Mouse (Mus musculus) lung, embryonic 14.5 days (tissue): ENCODE measurements around the gene Thg1l. TPM values are rescaled to one million over a fixed set of nuclear protein-coding genes. Genes with fewer than 3 reads are reported as not detected.

ENCODE experiments used
- ATAC-seq: fragments of 200-750 bp; cut with Nextera tagmentation; 2 replicates; pipeline ENCODE4 v1.8.0; 2017; ENCODE audit warnings: mild to moderate bottlenecking, moderate TSS enrichment, moderate library complexity; ENCODE audit not compliant: insufficient read depth
- DNase-seq: peaks from one replicate; pipeline ENCODE4 v3.0.0-alpha.2; 2015
- H3K27ac ChIP-seq: fragments of 300-500 bp; sonication (generic); 2 replicates; pipeline ENCODE4 v1.5.1; 2014; ENCODE audit warnings: low read depth, mild to moderate bottlenecking, moderate library complexity
- H3K27me3 ChIP-seq: fragments of 300-500 bp; sonication (generic); 2 replicates; pipeline ENCODE4 v1.6.1; 2014; ENCODE audit warnings: low read length, control low read depth; ENCODE audit not compliant: insufficient read depth
- H3K36me3 ChIP-seq: fragments of 300-500 bp; sonication (generic); 2 replicates; pipeline ENCODE4 v1.6.1; 2014; ENCODE audit warnings: control low read depth; ENCODE audit not compliant: insufficient read depth
- H3K4me1 ChIP-seq: fragments of 300-500 bp; sonication (generic); 2 replicates; pipeline ENCODE4 v1.6.1; 2014; ENCODE audit warnings: antibody characterized with exemption, control low read depth; ENCODE audit not compliant: insufficient read depth
- H3K4me2 ChIP-seq: fragments of 300-500 bp; sonication (generic); 2 replicates; pipeline ENCODE4 v1.6.1; 2014; ENCODE audit warnings: mild to moderate bottlenecking
- H3K4me3 ChIP-seq: fragments of 300-500 bp; sonication (generic); 2 replicates; pipeline ENCODE4 v1.5.1; 2014; ENCODE audit warnings: low read depth, low read length
- H3K9ac ChIP-seq: fragments of 300-500 bp; sonication (generic); 2 replicates; pipeline ENCODE4 v1.6.1; 2014
- H3K9me3 ChIP-seq: fragments of 300-500 bp; sonication (generic); 2 replicates; pipeline ENCODE4 v1.6.1; 2016; ENCODE audit warnings: low read depth, low read length, control low read depth
- CTCF ChIP-seq: IDR thresholded peaks from 2 replicates; pipeline ENCODE4 v1.5.1; 2016; ENCODE audit warnings: antibody characterized with exemption, low read depth
- WGBS: fragments of 180-500 bp; shearing (Covaris S2); extraction: QIAGEN DNeasy Blood & Tissue Kit; methylation state at CpG from one replicate; pipeline ENCODE4 v1.1.7; 2014; 5-methylcytosine and 5-hydroxymethylcytosine counted together
- polyA plus RNA-seq: library from polyadenylated mRNA; unstranded; fragments of >200 nt; fragmentation: Nextera tagmentation; extraction: Ambion mirVana; gene quantifications from 2 replicates; pipeline ENCODE4 v1.2.1, GENCODE M21; 2014

Gene Thg1l
- polyA plus RNA-seq, 1 experiment from 2014 or later, result 11.6 TPM

DNA sequence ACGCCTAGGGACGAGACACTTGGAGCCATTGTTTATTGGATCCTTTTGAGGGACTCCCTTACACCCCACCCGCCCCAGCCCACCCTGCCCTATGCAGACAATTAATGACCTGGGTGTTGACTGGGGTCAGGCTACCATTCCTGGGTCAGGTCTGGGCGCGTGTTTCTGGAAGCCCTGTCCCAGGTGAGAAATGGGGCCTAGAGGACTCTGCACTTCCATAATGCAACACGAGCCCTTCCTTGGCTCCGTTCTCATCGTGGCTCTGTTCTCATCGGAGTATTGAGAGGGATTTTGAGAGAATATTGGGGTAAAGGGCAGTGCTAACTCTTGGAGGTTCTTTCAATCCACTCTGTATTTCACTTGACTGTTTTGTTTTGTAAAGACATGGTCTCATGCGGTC lies 39.1 kb downstream of the Thg1l start:
- Histone ChIP-seq H3K4me2 (no peak overlapping the region), H3K36me3 (peaks cover 14% of the 10 kb centered on the region), H3K27me3 (no peaks in the 10 kb centered on the region), H3K27ac (no peak overlapping the region), H3K9me3 (no peaks in the 10 kb centered on the region), H3K4me3 (no peak overlapping the region), H3K9ac (no peak overlapping the region), H3K4me1 (no peaks in the 10 kb centered on the region)
- no peak for DNase-seq
- WGBS, result 78% methylated on average over 10 of the region's 10 CpGs
- no peak for TF ChIP-seq CTCF
- ATAC-seq, result no peak

DNA sequence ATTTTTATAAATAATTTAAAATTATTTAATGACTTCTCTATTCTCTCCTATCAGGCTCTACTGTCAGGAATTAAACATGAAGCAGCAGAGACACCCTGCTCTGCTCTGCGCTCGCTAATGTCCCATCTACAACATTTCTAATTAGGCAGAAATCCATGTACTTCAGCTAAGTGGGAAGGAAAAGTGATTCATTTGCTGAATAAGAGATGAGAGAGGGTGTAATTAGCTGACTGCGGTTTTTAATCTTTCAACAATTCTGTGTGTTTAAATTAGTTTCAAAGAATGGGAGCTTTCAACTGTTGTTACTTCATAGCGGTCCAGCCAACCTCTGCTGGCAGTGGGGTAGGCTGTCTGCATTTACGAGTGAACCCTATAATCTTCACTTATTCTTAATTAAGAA lies 44.6 kb downstream of the Thg1l start:
- H3K27ac ChIP-seq, result no peak overlapping the region
- H3K4me3 ChIP-seq, result no peak overlapping the region
- no peaks in the 10 kb centered on the region for H3K9me3 ChIP-seq
- ATAC-seq (no peak), DNase-seq (no peak)
- peaks cover 64% of the 10 kb centered on the region for H3K36me3 ChIP-seq
- WGBS, result 90% methylated on average over 5 of the region's 5 CpGs
- TF ChIP-seq CTCF, result no peak
- H3K9ac ChIP-seq, result no peak overlapping the region
- no peak overlapping the region for H3K4me2 ChIP-seq
- H3K4me1 ChIP-seq, result no peaks in the 10 kb centered on the region
- H3K27me3 ChIP-seq, result no peaks in the 10 kb centered on the region

DNA sequence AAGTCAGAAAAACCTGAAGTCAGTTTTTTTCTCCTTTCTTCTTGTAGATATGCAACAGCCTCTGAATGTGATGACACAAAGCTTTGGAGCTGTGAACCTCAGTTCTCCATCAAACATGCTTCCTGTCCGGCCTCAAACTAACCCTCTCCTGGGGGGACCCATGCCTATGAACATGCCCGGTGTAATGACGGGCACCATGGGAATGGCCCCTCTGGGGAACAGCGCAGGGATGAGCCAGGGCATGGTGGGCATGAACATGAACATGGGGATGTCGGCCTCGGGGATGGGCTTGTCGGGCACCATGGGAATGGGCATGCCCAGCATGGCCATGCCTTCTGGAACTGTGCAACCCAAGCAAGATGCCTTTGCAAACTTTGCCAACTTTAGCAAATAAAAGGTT lies 46.4 kb downstream of the Thg1l start:
- no peaks in the 10 kb centered on the region for H3K9me3 ChIP-seq
- no peak overlapping the region for H3K4me2 ChIP-seq
- TF ChIP-seq CTCF, result no peak
- H3K4me3 ChIP-seq, result no peak overlapping the region
- no peak for DNase-seq
- H3K36me3 ChIP-seq, result peaks cover 71% of the 10 kb centered on the region
- H3K27me3 ChIP-seq, result no peaks in the 10 kb centered on the region
- no peak overlapping the region for H3K9ac ChIP-seq
- no peak for ATAC-seq
- H3K4me1 ChIP-seq, result no peaks in the 10 kb centered on the region
- no peak overlapping the region for H3K27ac ChIP-seq
- WGBS, result 96% methylated on average over 7 of the region's 7 CpGs

DNA sequence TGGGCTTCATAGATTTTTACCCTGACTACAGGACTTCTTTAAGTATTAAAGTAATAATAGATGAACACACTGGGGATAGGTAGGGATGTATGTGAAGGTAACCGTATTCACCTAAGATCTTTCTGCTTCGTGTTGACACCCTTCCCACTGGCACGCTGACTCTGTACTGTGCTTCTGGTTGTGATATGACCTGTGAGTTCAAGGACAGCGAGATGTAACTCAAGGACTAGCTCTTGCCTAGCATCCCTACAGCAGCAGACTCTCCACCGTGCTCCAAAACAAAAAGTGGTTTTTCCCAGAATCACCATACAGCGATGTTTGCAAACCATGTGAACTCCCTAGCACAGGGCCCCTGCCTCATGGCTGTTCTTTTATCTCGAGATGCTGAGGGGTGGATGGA lies 47.2 kb downstream of the Thg1l start:
- Histone ChIP-seq H3K36me3 (peaks cover 79% of the 10 kb centered on the region), H3K9me3 (no peaks in the 10 kb centered on the region), H3K4me1 (no peaks in the 10 kb centered on the region), H3K27ac (no peak overlapping the region), H3K9ac (no peak overlapping the region), H3K4me3 (no peak overlapping the region), H3K27me3 (no peaks in the 10 kb centered on the region), H3K4me2 (no peak overlapping the region)
- 87% methylated on average over 7 of the region's 7 CpGs for WGBS
- TF ChIP-seq CTCF, result no peak
- DNase-seq (no peak), ATAC-seq (no peak)

DNA sequence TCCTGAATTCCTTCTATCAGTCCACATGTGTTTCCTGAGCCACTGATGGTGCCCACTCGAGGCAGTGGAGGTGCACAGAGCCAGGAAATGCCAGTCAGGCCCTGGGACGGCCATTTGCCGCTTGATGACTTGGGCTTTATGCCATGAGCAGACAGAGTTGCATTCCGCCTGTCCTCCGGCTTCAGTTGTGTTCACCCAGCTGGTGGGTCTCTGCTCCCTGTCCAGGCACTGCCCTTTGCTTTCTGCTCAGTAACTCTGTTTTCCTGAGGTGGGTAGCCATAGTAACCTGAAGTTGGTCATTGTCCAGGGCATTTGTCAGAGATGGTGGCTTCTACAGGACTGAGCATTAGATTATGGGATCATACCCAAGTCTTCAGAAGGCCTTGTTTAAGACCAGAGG lies 48.0 kb downstream of the Thg1l start:
- 66% methylated on average over 5 of the region's 5 CpGs for WGBS
- H3K36me3 ChIP-seq, result peaks cover 81% of the 10 kb centered on the region
- no peak for ATAC-seq

DNA sequence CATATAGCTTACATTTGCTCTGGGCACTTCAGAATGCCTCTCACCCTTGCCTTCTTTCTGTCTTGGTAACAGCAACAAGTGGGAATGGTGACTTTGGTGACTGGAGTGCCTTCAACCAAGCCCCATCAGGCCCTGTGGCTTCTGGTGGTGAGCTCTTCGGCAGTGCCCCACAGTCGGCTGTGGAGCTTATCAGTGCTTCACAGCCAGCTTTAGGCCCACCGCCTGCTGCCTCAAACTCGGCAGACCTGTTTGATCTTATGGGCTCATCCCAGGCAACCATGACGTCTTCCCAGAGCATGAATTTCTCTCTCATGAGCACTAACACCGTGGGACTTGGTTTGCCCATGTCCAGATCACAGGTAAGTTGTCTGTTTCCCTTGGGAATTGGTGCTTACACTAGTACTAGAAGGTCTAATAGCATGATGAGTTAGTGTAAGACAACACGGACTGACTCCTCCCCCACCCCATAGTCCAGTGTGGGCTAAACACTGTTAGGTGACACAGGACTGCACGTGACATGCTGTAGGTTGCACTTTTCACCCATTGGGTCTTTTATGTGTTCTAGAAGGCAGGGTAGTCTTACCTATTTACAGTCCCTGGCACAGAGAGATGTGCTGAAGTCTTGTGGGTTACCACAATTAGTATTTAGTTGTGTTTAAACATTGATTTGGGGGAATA lies 49.0 kb downstream of the Thg1l start:
- Histone ChIP-seq H3K9me3 (no peaks in the 10 kb centered on the region), H3K9ac (no peak overlapping the region), H3K4me3 (no peak overlapping the region), H3K27me3 (no peaks in the 10 kb centered on the region), H3K4me1 (no peaks in the 10 kb centered on the region), H3K36me3 (peaks cover 76% of the 10 kb centered on the region), H3K4me2 (no peak overlapping the region), H3K27ac (no peak overlapping the region)
- DNase-seq (no peak), ATAC-seq (no peak)
- no peak for TF ChIP-seq CTCF
- 81% methylated on average over 8 of the region's 8 CpGs for WGBS

More for the DNA sequence above, 48.0 kb downstream of the Thg1l start:
- no peak for DNase-seq
- Histone ChIP-seq H3K4me1 (no peaks in the 10 kb centered on the region), H3K4me2 (no peak overlapping the region), H3K27ac (no peak overlapping the region), H3K4me3 (no peak overlapping the region), H3K27me3 (no peaks in the 10 kb centered on the region), H3K9me3 (no peaks in the 10 kb centered on the region), H3K9ac (no peak overlapping the region)
- TF ChIP-seq CTCF, result no peak

DNA sequence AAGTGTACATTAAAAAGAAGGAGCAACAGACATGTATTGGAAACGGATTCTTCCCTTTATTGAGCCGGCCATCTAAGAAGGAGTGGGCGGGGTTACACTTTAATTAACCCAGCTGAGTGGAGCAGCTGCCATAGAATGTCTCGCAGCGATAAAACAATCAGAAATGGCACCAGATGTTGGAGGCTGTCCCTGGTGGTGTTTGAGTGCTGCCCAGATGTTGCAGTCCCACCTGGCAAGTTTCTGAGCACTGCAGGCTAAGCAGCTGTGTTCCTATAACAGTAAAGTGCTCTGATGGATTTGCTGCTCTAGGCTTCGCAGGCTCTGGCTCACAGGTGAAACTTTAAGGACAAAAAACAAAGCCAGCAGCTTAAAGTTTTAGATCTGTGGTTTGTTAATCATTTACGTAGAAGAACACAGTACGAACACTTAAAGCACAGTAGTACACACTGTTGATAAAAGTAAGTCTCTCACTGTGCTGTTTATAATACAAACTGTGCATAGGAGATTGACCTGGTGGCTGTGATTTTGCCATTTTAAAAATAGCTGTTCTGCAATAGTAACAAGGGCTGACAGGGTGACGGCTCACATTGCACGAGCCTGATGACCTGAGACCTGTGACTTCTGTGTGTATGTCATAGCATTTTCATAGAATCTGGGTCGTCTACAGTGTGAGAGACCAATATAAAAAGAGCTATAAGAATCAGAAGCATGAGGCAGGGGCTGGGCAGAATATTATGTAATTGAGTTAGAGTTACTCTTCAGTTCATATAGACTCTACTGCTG lies 54.9 kb downstream of the Thg1l start:
- Histone ChIP-seq H3K4me3 (no peak overlapping the region), H3K4me2 (no peak overlapping the region), H3K9me3 (no peaks in the 10 kb centered on the region), H3K27me3 (no peaks in the 10 kb centered on the region), H3K4me1 (no peaks in the 10 kb centered on the region), H3K27ac (no peak overlapping the region), H3K9ac (no peak overlapping the region), H3K36me3 (peaks cover 63% of the 10 kb centered on the region)
- 68% methylated on average over 11 of the region's 11 CpGs for WGBS
- DNase-seq, result no peak
- no peak for ATAC-seq
- TF ChIP-seq CTCF, result no peak
